Mouse (Mus musculus) limb, embryonic 11.5 days (tissue): Measurements from ENCODE around the gene 4930404N11Rik. TPM values are rescaled to one million over a fixed set of nuclear protein-coding genes. Genes with fewer than 3 reads are reported as not detected.

Experiments used
- ATAC-seq: fragments of 200-750 bp; cut with Nextera tagmentation; 2 replicates; pipeline ENCODE4 v1.8.0; 2017; ENCODE audit warnings: low read depth; ENCODE audit not compliant: insufficient number of reproducible peaks, low FRiP score, low TSS enrichment
- DNase-seq: peaks from one replicate; pipeline ENCODE4 v3.0.0-alpha.2; 2015; ENCODE audit warnings: low spot score
- H3K27ac ChIP-seq: fragments of 300-500 bp; sonication (generic); replicated peaks from 2 replicates; pipeline ENCODE4 v1.5.1; 2014; ENCODE audit warnings: low read depth, mild to moderate bottlenecking, low read length
- H3K27me3 ChIP-seq: fragments of 300-500 bp; sonication (generic); 2 replicates; pipeline ENCODE4 v1.6.1; 2014; ENCODE audit warnings: mild to moderate bottlenecking, low read length, mixed read lengths; ENCODE audit not compliant: control insufficient read depth, insufficient read depth
- H3K36me3 ChIP-seq: fragments of 300-500 bp; sonication (generic); 2 replicates; pipeline ENCODE4 v1.6.1; 2014; ENCODE audit warnings: mild to moderate bottlenecking, low read length, moderate library complexity, mixed read lengths; ENCODE audit not compliant: control insufficient read depth, insufficient read depth
- H3K4me1 ChIP-seq: fragments of 300-500 bp; sonication (generic); 2 replicates; pipeline ENCODE4 v1.6.1; 2014; ENCODE audit warnings: low read length, mixed read lengths; ENCODE audit not compliant: control insufficient read depth, insufficient read depth
- H3K4me2 ChIP-seq: fragments of 300-500 bp; sonication (generic); 2 replicates; pipeline ENCODE4 v1.6.1; 2014; ENCODE audit warnings: low read depth, mild to moderate bottlenecking, moderate library complexity; ENCODE audit not compliant: severe bottlenecking
- H3K4me3 ChIP-seq: fragments of 300-500 bp; sonication (generic); 2 replicates; pipeline ENCODE4 v1.5.1; 2014; ENCODE audit warnings: low read depth, low read length
- H3K9ac ChIP-seq: fragments of 300-500 bp; sonication (generic); 2 replicates; pipeline ENCODE4 v1.6.1; 2014; ENCODE audit warnings: mild to moderate bottlenecking, low read length
- H3K9me3 ChIP-seq: fragments of 300-500 bp; sonication (generic); 2 replicates; pipeline ENCODE4 v1.6.1; 2016; ENCODE audit warnings: low read length; ENCODE audit not compliant: control insufficient read depth
- WGBS: fragments of 180-500 bp; shearing (Covaris S2); extraction: QIAGEN DNeasy Blood & Tissue Kit; methylation state at CpG from one replicate; pipeline ENCODE4 v1.1.7; 2014; 5-methylcytosine and 5-hydroxymethylcytosine counted together
- polyA plus RNA-seq: library from polyadenylated mRNA; unstranded; fragments of >200 nt; fragmentation: Nextera tagmentation; extraction: Ambion mirVana; gene quantifications from 2 replicates; pipeline ENCODE4 v1.2.1, GENCODE M21; 2014

Gene 4930404N11Rik
- polyA plus RNA-seq, 1 experiment from 2014 or later = 0.21 TPM

GRCm38 (mm10) chr10:81399798-81400308 is 34.2 kb upstream of the 4930404N11Rik start:
- Histone ChIP-seq H3K9me3 (no peaks in the 10 kb centered on the region), H3K27ac (no peak overlapping the region), H3K4me3 (no peak overlapping the region), H3K36me3 (peaks cover 11% of the 10 kb centered on the region; the same call in 1 of the 2 replicates), H3K4me2 (no peak overlapping the region), H3K9ac (no peak overlapping the region), H3K4me1 (peaks cover 32% of the 10 kb centered on the region), H3K27me3 (peaks cover 4% of the 10 kb centered on the region; the same call in 1 of the 2 replicates)
- WGBS = 72% methylated on average over 18 of the region's 18 CpGs
- DNase-seq = no peak
- no peak for ATAC-seq

GRCm38 (mm10) chr10:81399296-81399695 is 33.7 kb upstream of the 4930404N11Rik start:
- Histone ChIP-seq H3K9ac (no peak overlapping the region), H3K27me3 (peaks cover 4% of the 10 kb centered on the region; the same call in 1 of the 2 replicates), H3K36me3 (peaks cover 11% of the 10 kb centered on the region; the same call in 1 of the 2 replicates), H3K4me3 (no peak overlapping the region), H3K4me2 (no peak overlapping the region), H3K9me3 (no peaks in the 10 kb centered on the region), H3K4me1 (peaks cover 31% of the 10 kb centered on the region), H3K27ac (no peak overlapping the region)
- ATAC-seq (no peak), DNase-seq (no peak)
- 58% methylated on average over 5 of the region's 5 CpGs for WGBS

GRCm38 (mm10) chr10:81396749-81397148 is 31.1 kb upstream of the 4930404N11Rik start:
- DNase-seq (no peak), ATAC-seq (no peak)
- H3K9ac ChIP-seq = no peak overlapping the region
- H3K9me3 ChIP-seq = no peaks in the 10 kb centered on the region
- no peak overlapping the region for H3K27ac ChIP-seq
- H3K4me2 ChIP-seq = no peak overlapping the region
- peaks cover 4% of the 10 kb centered on the region; the same call in 1 of the 2 replicates for H3K27me3 ChIP-seq
- H3K36me3 ChIP-seq = peaks cover 11% of the 10 kb centered on the region; the same call in 1 of the 2 replicates
- H3K4me1 ChIP-seq = peaks cover 19% of the 10 kb centered on the region
- 72% methylated on average over 5 of the region's 5 CpGs for WGBS
- H3K4me3 ChIP-seq = no peak overlapping the region

- Histone ChIP-seq H3K27ac (no peak overlapping the region), H3K4me2 (no peak overlapping the region), H3K4me3 (no peak overlapping the region), H3K36me3 (peaks cover 11% of the 10 kb centered on the region; the same call in 1 of the 2 replicates), H3K9me3 (no peaks in the 10 kb centered on the region), H3K27me3 (peaks cover 4% of the 10 kb centered on the region; the same call in 1 of the 2 replicates), H3K9ac (no peak overlapping the region), H3K4me1 (peaks cover 14% of the 10 kb centered on the region)
- ATAC-seq = no peak
- no peak for DNase-seq
- 80% methylated on average over 4 of the region's 4 CpGs for WGBS
These were observed 30.2 kb upstream of the 4930404N11Rik start for GRCm38 (mm10) chr10:81395865-81396264.

- no peaks in the 10 kb centered on the region for H3K9me3 ChIP-seq
- no peak overlapping the region for H3K27ac ChIP-seq
- peaks cover 10% of the 10 kb centered on the region; the same call in 1 of the 2 replicates for H3K4me1 ChIP-seq
- H3K9ac ChIP-seq = no peak overlapping the region
- H3K27me3 ChIP-seq = no peaks in the 10 kb centered on the region; the same call in 1 of the 2 replicates
- H3K36me3 ChIP-seq = peaks cover 8% of the 10 kb centered on the region; the same call in 1 of the 2 replicates
- 11% methylated on average over 5 of the region's 5 CpGs for WGBS
- DNase-seq (peak; percentile 90), ATAC-seq (no peak)
- no peak overlapping the region for H3K4me3 ChIP-seq
- no peak overlapping the region for H3K4me2 ChIP-seq
These were observed 29.5 kb upstream of the 4930404N11Rik start for GRCm38 (mm10) chr10:81395127-81395526.

- peak overlapping the region; percentile 40; the same call in 1 of the 2 replicates for H3K9ac ChIP-seq
- peaks cover 4% of the 10 kb centered on the region; the same call in 1 of the 2 replicates for H3K36me3 ChIP-seq
- H3K27me3 ChIP-seq = no peaks in the 10 kb centered on the region
- H3K4me1 ChIP-seq = peaks cover 10% of the 10 kb centered on the region; the same call in 1 of the 2 replicates
- no peaks in the 10 kb centered on the region for H3K9me3 ChIP-seq
- H3K27ac ChIP-seq = no peak overlapping the region; the same call in 1 of the 2 replicates
- no peak for ATAC-seq
- WGBS = 5% methylated on average over 19 of the region's 19 CpGs
- peak overlapping the region; percentile 17; the same call in 1 of the 2 replicates for H3K4me3 ChIP-seq
- no peak for DNase-seq
- peak overlapping the region; percentile 24 for H3K4me2 ChIP-seq
These were observed 27.9 kb upstream of the 4930404N11Rik start for GRCm38 (mm10) chr10:81393456-81394063.

GRCm38 (mm10) chr10:81392781-81393185 is 27.2 kb upstream of the 4930404N11Rik start, which contains the start of gene Smim24:
Gene Smim24, plus strand, starts transcription at chr10:81393051.
- H3K4me1 ChIP-seq = peaks cover 9% of the 10 kb centered on the region; the same call in 1 of the 2 replicates
- no peaks in the 10 kb centered on the region for H3K27me3 ChIP-seq
- H3K9me3 ChIP-seq = no peaks in the 10 kb centered on the region
- peaks cover 6% of the 10 kb centered on the region; the same call in 1 of the 2 replicates for H3K36me3 ChIP-seq
- DNase-seq = no peak
- peak within 1 kb of the TSS; percentile 17; the same call in 1 of the 2 replicates for H3K4me3 ChIP-seq
- WGBS = 60% methylated on average over 14 of the region's 14 CpGs
- ATAC-seq = no peak
- no peak within 1 kb of the TSS; the same call in none of the 2 replicates for H3K27ac ChIP-seq
- peak within 1 kb of the TSS; percentile 40; the same call in 1 of the 2 replicates for H3K9ac ChIP-seq
- H3K4me2 ChIP-seq = peak within 1 kb of the TSS; percentile 24

GRCm38 (mm10) chr10:81392270-81392669 is 26.7 kb upstream of the 4930404N11Rik start:
- Histone ChIP-seq H3K4me3 (no peak overlapping the region), H3K27ac (no peak overlapping the region; the same call in 1 of the 2 replicates), H3K4me2 (no peak overlapping the region), H3K4me1 (peaks cover 8% of the 10 kb centered on the region; the same call in 1 of the 2 replicates), H3K9ac (no peak overlapping the region), H3K36me3 (peaks cover 8% of the 10 kb centered on the region; the same call in 1 of the 2 replicates), H3K27me3 (no peaks in the 10 kb centered on the region), H3K9me3 (no peaks in the 10 kb centered on the region)
- WGBS = 86% methylated on average over 6 of the region's 6 CpGs
- DNase-seq (no peak), ATAC-seq (no peak)
